Mouse (Mus musculus): Measurements from ENCODE around the gene Dnajc1. TPM values are rescaled to one million over a fixed set of nuclear protein-coding genes. Genes with fewer than 3 reads are reported as not detected.
A peak's percentile ranks its signal among the peaks of the same experiment; 100 is the strongest.

Dnajc1 gene
- total and polyA plus RNA-seq, 2 experiments from 2014 or later, result 15.2 to 20.2 TPM

DNA sequence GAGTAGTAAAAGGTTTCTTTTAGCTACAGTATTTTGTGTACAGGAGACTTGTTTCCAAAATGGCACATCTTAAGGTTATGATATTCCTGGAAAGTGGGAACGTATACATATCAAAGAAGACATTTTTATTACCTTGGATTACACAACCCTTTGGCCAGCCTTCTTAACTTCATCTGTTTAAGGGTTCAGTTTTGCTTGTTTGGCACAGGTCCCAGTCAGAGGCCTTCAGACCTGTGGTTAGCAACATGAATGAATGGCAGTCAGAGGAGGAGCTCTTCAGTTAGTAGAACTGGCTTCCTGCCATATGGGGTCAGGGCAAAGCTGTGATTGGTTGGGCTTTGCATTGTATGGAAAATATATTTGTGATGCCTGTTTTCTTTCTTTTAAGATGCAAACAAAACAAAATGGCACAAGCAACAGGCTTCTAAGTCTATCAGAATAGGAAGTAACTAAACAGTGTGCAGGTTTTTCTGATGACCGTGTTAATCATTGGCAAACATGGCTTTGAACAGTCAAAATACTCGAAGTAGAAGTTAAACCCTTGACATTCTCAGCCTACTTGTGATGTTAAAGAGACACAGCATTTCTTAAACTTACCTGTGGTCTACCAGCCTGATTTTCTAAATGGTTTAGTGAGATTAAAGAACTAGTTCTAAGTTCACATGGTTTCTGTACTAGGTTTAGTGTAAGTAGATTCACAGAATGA lies 196.8 kb downstream of the Dnajc1 start:
- ATAC-seq (ENCODE audit: insufficient read depth, low read depth), result no peak
- Histone ChIP-seq H3K27ac (ENCODE audit: low read depth) (no peak overlapping the region), H3K4me1 (ENCODE audit: control insufficient read depth, insufficient read depth) (no peaks in the 10 kb centered on the region), H3K36me3 (replicated peaks; ENCODE audit: control insufficient read depth, insufficient read depth, low read length) (peaks cover 42% of the 10 kb centered on the region), H3K27me3 (ENCODE audit: control insufficient read depth, insufficient read depth, low read length) (no peaks in the 10 kb centered on the region), H3K9me3 (replicated peaks; ENCODE audit: control insufficient read depth, low read length) (no peaks in the 10 kb centered on the region), H3K4me2 (ENCODE audit: low read depth, low read length) (no peak overlapping the region), H3K4me3 (ENCODE audit: low read depth, low read length) (no peak overlapping the region), H3K9ac (replicated peaks; ENCODE audit: low read depth, low read length) (no peak overlapping the region)
- 68% methylated on average over 3 of the region's 3 CpGs for WGBS
- peak; percentile 55 for DNase-seq (ENCODE audit: low spot score)
- no peak for TF ChIP-seq CTCF (IDR thresholded peaks at IDR 0.05; ENCODE audit: low read depth)

- no peak overlapping the region for H3K9ac ChIP-seq (replicated peaks; ENCODE audit: low read depth, low read length)
- no peak overlapping the region for H3K4me2 ChIP-seq (ENCODE audit: low read depth, low read length)
- H3K4me3 ChIP-seq (ENCODE audit: low read depth, low read length), result no peak overlapping the region
- H3K27me3 ChIP-seq (ENCODE audit: control insufficient read depth, insufficient read depth, low read length), result no peaks in the 10 kb centered on the region
- DNase-seq (ENCODE audit: low spot score), result no peak
- H3K36me3 ChIP-seq (replicated peaks; ENCODE audit: control insufficient read depth, insufficient read depth, low read length), result peaks cover 42% of the 10 kb centered on the region
- no peaks in the 10 kb centered on the region for H3K9me3 ChIP-seq (replicated peaks; ENCODE audit: control insufficient read depth, low read length)
- H3K4me1 ChIP-seq (ENCODE audit: control insufficient read depth, insufficient read depth), result no peaks in the 10 kb centered on the region
- TF ChIP-seq CTCF (IDR thresholded peaks at IDR 0.05; ENCODE audit: low read depth) (no peak), EP300 (IDR thresholded peaks at IDR 0.05; ENCODE audit: low read depth) (no peak)
- ATAC-seq (ENCODE audit: insufficient read depth, low read depth), result no peak
- H3K27ac ChIP-seq (ENCODE audit: low read depth), result no peak overlapping the region
- 81% methylated on average over 4 of the region's 4 CpGs for WGBS
These were observed 197.3 kb downstream of the Dnajc1 start for GRCm38 (mm10) chr2:18195285-18195684.

DNA sequence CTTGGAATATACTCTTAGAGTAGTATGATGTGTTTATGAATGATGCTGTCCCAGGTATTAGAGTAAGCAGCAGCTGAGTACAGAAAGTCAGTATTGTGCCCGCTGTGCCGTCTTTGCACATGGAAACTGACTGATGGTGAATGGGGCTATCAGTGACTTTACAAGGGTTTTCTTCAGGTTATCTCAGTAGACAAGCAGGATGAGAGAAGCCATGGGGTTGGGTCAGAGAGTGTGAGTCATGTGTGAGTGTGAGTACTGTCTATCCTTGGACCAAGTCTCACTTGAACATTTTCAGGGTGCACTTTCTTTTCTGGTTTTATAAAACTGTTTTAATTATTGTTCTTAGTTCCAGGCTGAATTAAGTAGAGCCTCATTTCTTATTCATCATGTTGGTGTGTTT lies 204.3 kb downstream of the Dnajc1 start:
- ATAC-seq (ENCODE audit: insufficient read depth, low read depth) (no peak), DNase-seq (ENCODE audit: low spot score) (no peak)
- Histone ChIP-seq H3K9ac (replicated peaks; ENCODE audit: low read depth, low read length) (no peak overlapping the region), H3K4me1 (ENCODE audit: control insufficient read depth, insufficient read depth) (no peaks in the 10 kb centered on the region), H3K36me3 (replicated peaks; ENCODE audit: control insufficient read depth, insufficient read depth, low read length) (peaks cover 55% of the 10 kb centered on the region), H3K4me3 (ENCODE audit: low read depth, low read length) (no peak overlapping the region), H3K9me3 (replicated peaks; ENCODE audit: control insufficient read depth, low read length) (no peaks in the 10 kb centered on the region), H3K27me3 (ENCODE audit: control insufficient read depth, insufficient read depth, low read length) (no peaks in the 10 kb centered on the region), H3K27ac (ENCODE audit: low read depth) (no peak overlapping the region), H3K4me2 (ENCODE audit: low read depth, low read length) (no peak overlapping the region)
- TF ChIP-seq CTCF (IDR thresholded peaks at IDR 0.05; ENCODE audit: low read depth) (no peak), EP300 (IDR thresholded peaks at IDR 0.05; ENCODE audit: low read depth) (no peak)
- WGBS, result 82% methylated on average over 2 of the region's 2 CpGs

DNA sequence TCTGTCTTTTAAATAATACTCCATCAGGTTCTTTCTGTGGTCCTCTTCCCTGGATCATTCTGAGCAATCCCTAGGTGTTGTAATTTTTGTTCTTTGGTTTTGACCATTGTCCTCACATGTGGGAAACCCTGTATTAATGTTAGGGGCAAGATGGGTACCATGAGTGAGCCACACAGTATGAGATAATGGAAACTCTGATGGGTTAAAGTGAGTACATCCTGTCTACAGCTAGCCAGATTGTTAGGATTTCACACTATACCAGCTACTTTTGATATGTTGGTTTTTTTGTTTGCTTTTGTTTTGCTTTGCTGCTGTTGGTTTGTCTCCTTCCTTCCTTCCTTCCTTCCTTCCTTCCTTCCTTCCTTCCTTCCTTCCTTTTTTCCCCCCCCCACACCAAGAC lies 209.6 kb downstream of the Dnajc1 start:
- no peak for TF ChIP-seq CTCF (IDR thresholded peaks at IDR 0.05; ENCODE audit: low read depth)
- TF ChIP-seq EP300 (IDR thresholded peaks at IDR 0.05; ENCODE audit: low read depth), result no peak
- Histone ChIP-seq H3K27me3 (ENCODE audit: control insufficient read depth, insufficient read depth, low read length) (no peaks in the 10 kb centered on the region), H3K9me3 (replicated peaks; ENCODE audit: control insufficient read depth, low read length) (no peaks in the 10 kb centered on the region), H3K4me3 (ENCODE audit: low read depth, low read length) (no peak overlapping the region), H3K27ac (ENCODE audit: low read depth) (no peak overlapping the region), H3K4me1 (ENCODE audit: control insufficient read depth, insufficient read depth) (no peaks in the 10 kb centered on the region), H3K36me3 (replicated peaks; ENCODE audit: control insufficient read depth, insufficient read depth, low read length) (peaks cover 74% of the 10 kb centered on the region), H3K4me2 (ENCODE audit: low read depth, low read length) (no peak overlapping the region), H3K9ac (replicated peaks; ENCODE audit: low read depth, low read length) (no peak overlapping the region)
- DNase-seq (ENCODE audit: low spot score) (no peak), ATAC-seq (ENCODE audit: insufficient read depth, low read depth) (no peak)

DNA sequence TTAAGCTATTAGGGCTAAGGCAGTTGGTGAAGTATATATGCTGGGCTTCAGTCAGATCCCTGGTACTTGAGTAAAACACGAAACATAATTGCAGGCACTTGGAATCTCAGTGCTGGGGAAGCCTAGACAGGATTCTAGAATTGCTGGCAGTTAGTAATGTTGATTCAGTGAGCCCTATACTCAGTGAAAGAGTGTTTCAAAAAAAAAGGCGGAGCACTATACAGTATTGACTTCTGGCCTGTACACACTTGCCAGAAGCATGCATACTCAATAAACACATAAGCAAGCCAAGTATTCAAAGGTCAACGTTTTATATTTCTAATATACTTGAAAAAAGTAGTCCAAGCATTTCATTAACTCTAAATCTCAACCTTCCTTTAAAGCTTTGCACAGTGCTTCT lies 211.0 kb downstream of the Dnajc1 start:
- no peak overlapping the region for H3K4me3 ChIP-seq (ENCODE audit: low read depth, low read length)
- DNase-seq (ENCODE audit: low spot score) (no peak), ATAC-seq (ENCODE audit: insufficient read depth, low read depth) (no peak)
- H3K9ac ChIP-seq (replicated peaks; ENCODE audit: low read depth, low read length), result no peak overlapping the region
- no peak overlapping the region for H3K4me2 ChIP-seq (ENCODE audit: low read depth, low read length)
- no peaks in the 10 kb centered on the region for H3K9me3 ChIP-seq (replicated peaks; ENCODE audit: control insufficient read depth, low read length)
- H3K36me3 ChIP-seq (replicated peaks; ENCODE audit: control insufficient read depth, insufficient read depth, low read length), result peaks cover 70% of the 10 kb centered on the region
- H3K27me3 ChIP-seq (ENCODE audit: control insufficient read depth, insufficient read depth, low read length), result no peaks in the 10 kb centered on the region
- 93% methylated on average over 3 of the region's 3 CpGs for WGBS
- no peak overlapping the region for H3K27ac ChIP-seq (ENCODE audit: low read depth)
- TF ChIP-seq EP300 (IDR thresholded peaks at IDR 0.05; ENCODE audit: low read depth), result no peak
- no peak for TF ChIP-seq CTCF (IDR thresholded peaks at IDR 0.05; ENCODE audit: low read depth)
- no peaks in the 10 kb centered on the region for H3K4me1 ChIP-seq (ENCODE audit: control insufficient read depth, insufficient read depth)

DNA sequence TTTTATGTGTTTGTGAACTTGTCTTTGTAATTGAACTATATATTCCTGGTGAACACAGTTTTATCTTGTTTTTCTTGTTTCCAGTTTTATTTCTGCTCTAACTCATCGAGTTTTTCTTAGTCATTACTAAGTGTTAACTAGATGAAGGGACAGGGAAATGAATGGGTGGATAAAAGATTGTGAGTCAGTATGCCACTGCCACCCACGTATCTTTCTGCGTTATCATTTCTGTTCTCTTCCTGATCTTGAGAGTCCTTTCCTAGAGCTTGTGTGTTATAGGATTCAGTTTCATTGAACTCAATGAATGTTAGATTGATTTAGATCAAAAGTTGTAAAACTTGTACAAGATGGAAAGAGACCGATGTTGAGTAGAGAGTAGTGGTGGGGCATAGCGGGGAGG lies 212.3 kb downstream of the Dnajc1 start:
- H3K9me3 ChIP-seq (replicated peaks; ENCODE audit: control insufficient read depth, low read length), result no peaks in the 10 kb centered on the region
- no peak for ATAC-seq (ENCODE audit: insufficient read depth, low read depth)
- H3K4me3 ChIP-seq (ENCODE audit: low read depth, low read length), result no peak overlapping the region
- H3K4me1 ChIP-seq (ENCODE audit: control insufficient read depth, insufficient read depth), result no peaks in the 10 kb centered on the region
- H3K9ac ChIP-seq (replicated peaks; ENCODE audit: low read depth, low read length), result no peak overlapping the region
- H3K27ac ChIP-seq (ENCODE audit: low read depth), result no peak overlapping the region
- WGBS, result 89% methylated on average over 5 of the region's 5 CpGs
- H3K36me3 ChIP-seq (replicated peaks; ENCODE audit: control insufficient read depth, insufficient read depth, low read length), result peaks cover 64% of the 10 kb centered on the region
- DNase-seq (ENCODE audit: low spot score), result no peak
- H3K4me2 ChIP-seq (ENCODE audit: low read depth, low read length), result no peak overlapping the region
- no peaks in the 10 kb centered on the region for H3K27me3 ChIP-seq (ENCODE audit: control insufficient read depth, insufficient read depth, low read length)
- TF ChIP-seq CTCF (IDR thresholded peaks at IDR 0.05; ENCODE audit: low read depth) (no peak), EP300 (IDR thresholded peaks at IDR 0.05; ENCODE audit: low read depth) (no peak)
